Mouse (Mus musculus) Muller cell, postnatal 12 days (primary cell): ENCODE measurements around the gene Ptpn11.
A peak's percentile ranks its signal among the peaks of the same experiment; 100 is the strongest.

Source experiments
- DNase-seq: peaks from one replicate; pipeline ENCODE4 v3.0.0-alpha.2; 2015; ENCODE audit errors: inconsistent ontology term

Gene Ptpn11

DNA sequence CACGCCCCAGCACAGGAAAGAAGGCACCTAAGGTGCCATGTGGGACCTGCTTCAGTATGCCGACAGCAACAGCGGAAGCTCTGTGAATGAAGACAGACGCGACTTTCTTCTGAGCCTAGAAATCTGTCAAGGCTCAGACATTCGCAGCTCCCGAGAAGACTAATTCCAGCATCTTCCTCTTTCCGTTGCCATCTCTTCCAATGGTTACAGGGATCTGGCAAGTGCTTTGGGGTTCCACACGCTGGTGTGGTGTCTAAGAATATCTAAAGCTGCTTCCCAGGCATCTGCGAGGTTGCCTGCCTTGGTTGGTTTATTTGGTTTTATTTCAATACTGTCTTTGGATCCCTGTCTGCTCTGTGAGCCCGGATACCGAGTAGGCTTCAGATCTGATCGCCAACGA, 65.6 kb downstream of the Ptpn11 start:
- DNase-seq: no peak

DNA sequence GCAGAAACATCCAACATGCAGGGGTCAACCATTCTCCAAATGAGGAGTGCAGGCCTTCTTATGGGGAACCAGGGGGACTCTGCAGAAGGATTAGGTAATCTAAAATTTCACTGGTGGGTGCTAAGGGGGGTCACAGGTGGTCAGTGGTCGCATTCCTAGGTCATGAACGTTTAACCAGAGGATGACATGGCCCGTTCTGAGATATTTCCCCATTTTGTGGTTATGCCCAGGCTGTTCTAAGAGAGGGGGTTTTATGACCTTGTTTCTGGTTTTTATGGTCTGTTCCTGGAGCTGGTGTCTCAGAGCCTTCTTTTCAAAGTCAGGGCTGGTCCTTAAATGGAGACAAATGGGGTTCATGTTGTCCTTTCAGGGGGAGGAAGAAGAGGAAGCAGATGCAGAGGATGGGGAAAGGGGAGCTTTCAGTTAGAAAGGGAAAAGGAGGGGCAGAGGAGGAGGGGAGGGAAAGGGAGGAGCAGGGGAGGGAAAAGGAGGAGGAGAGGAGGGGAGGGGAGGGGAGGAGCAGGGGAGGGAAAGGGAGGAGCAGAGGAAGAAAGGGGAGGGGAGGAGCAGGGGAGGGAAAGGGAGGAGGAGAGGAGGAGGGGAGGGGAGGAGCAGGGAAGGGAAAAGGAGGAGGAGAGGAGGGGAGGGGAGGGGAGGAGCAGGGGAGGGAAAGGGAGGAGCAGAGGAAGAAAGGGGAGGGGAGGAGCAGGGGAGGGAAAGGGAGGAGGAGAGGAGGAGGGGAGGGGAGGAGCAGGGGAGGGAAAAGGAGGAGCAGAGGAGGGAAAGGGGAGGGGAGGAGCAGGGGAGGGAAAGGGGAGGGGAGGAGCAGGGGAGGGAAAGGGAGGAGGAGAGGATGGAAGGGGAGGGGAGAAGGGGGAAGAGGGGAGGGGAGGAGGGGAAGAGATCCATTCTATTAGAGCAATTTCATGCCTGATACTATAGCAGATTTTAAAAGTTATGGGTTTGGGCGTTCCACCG, 66.7 kb downstream of the Ptpn11 start:
- DNase-seq: no peak

DNA sequence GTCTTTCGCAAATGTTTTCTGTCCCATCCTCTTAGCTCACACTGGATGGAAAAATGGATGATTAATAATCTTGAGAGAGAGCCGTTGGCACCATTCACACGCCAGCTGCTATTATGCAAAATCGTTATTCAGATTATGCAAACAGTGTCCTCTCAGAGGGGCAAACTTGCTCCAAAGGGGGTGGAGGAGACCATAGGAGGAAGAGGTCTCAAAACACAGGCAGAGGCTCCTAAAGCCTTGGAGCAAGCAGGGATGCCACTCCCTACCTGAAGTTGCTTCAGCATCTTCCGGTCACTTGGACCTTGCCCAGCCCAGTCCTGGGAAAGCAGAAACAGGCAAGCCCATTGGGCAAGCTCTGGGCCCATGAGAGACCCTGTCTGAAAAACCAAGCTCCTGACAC, 67.8 kb downstream of the Ptpn11 start:
- DNase-seq: peak; percentile 24

DNA sequence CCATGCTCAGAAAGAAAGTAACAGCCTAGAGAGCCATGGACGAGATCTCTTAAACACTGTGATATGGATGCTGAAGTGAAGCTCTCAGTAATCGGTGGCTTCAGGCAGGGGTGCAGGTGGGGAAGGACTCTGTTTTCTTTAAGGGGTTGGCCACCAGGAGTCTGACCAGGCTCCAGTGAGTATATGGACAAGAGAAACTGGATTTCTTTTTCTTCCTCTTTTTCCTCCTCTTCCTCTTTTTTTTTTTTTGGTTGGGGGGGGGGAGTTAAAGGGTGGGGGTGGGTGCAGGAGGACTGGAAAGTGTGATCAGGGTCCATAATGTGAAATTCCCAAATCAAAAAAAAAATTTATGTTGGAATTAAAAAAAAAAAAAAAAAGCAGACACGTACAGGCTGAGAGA, 68.6 kb downstream of the Ptpn11 start:
- no peak for DNase-seq

DNA sequence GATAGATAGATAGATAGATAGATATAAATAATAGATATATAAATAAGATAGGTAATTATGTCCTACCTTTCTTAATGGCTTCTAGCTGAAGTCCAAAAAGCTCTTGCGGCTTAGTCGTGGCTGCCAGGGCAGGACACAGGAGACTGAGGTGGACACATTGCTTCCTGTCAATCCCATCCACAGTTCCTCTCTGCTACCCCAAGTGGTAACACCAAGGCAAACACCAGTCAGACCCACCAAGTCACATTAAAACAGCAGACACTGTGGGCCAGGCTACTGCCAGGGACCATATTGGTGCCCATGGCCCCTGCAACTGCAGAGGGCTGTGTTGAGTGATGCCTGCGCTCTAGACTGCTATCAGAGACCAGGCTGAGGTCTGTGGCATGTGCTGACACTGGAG, 69.2 kb downstream of the Ptpn11 start:
- DNase-seq: no peak

GRCm38 (mm10) chr5:121119331-121120034, 71.7 kb downstream of the Ptpn11 start:
- no peak for DNase-seq

DNA sequence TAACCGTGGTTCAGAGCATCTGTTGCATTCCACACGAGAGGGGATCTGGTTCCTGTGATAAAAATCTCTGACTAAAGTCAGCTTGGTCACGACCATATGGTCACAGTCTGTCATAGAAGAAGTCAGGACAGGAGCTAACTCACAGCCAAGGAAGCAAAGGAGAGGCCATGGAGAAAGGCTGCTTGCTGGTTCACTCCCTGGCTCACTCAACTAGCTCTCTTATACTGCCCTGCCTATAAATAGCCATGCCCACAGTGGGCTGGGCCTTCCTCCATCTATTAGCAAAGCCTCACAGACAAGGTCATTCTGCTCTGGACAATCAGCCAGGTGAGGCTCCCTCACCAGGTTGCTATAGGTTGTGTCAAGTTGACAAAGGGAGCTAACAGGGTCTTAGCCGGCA, 72.9 kb downstream of the Ptpn11 start:
- DNase-seq: no peak

- no peak for DNase-seq
Observed at GRCm38 (mm10) chr5:121116941-121117340, 74.3 kb downstream of the Ptpn11 start.

DNA sequence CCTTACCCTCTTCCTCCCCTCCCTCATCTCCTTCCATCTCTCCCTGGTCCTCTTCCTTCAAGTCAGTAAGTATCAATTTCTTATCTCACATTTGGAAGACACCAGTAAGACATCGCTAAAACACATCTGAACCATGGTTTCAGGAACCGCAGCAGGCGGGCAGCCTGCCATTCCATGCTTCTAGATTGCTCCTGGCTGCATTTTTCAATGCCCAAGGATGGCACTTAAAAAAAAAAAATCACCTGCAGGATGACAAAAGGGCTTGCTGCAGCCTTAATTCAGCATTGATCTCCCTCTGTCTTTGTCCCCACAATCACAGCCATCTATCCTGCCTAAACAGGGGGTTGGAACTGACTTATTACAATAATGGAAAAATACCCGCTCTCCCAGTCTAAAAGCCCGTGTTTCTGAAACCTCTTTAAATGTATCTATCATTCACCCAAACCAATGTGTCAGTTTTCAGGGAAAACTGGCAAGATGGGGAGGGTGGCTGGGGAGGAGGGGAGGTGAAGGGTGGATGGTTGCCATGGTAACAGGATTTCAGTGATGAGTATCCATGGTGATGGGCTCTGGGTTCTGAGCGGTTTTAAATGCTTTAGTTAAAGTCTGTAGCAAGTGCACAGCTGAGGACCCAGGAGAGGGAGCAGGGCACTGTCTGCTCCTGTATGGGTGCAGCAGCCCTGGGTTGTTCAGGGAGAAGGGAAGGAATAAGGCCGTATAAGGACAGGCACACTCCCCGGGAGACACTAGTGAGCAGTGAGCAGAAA, 75.6 kb downstream of the Ptpn11 start:
- no peak for DNase-seq

- no peak for DNase-seq
Observed at GRCm38 (mm10) chr5:121114151-121114550, 77.0 kb downstream of the Ptpn11 start.

DNA sequence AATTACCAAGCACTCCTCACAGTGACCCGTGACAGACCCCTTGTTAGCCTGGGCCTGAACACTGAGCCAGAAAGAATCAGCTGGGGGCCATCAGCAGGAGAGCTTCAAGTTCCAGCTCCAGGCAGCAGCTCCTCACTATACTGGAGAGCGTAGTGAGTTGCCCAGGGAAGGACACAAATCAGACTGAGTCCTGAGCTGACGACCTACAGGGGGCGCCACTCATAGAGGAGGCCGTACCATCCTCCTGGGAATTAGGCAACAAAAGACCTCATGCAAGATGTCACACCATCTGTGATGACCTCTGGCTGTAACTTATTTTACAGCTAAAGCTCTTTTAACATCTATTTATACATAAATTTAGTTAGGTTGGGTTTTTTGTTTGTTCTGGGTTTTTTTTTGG, 78.8 kb downstream of the Ptpn11 start:
- no peak for DNase-seq

DNA sequence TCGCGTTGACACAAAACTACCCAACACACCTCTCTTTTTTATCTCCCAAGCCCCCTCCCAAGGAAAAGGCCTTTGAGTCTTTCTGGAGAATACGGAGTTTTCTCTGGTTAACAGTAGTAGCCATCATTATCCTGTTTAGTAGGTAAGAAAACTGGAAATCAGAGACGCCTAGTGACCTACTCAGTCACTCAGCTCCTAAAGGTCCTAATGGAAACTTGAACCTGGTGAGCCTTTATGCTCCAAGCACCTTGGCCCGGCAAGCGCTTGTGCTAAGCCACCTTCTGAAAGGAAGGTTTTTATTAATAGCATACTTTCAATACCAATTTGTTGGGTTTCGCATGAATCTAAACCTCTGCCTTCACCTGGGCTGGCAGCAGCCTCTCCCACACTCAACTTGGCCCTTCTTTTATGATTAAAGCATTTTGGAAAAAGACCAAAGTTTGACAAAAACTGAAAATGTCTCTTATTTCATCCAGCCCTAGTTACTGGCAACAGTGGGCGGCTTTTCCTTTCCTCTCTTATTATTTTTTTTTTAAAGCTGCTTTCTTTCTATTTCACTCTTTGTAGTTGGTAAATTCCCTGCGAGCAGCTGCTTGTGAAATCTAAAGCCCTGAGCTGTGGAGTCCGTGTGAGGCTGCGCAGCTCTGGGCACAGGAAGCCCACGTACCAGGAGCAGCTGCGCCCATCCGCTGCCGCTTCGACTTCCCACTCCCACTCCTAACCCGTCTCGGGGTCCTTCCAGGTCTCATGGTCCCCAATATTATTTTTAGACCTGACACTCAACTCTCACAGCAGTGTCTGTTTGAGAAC, 79.9 kb downstream of the Ptpn11 start:
- DNase-seq: no peak

DNA sequence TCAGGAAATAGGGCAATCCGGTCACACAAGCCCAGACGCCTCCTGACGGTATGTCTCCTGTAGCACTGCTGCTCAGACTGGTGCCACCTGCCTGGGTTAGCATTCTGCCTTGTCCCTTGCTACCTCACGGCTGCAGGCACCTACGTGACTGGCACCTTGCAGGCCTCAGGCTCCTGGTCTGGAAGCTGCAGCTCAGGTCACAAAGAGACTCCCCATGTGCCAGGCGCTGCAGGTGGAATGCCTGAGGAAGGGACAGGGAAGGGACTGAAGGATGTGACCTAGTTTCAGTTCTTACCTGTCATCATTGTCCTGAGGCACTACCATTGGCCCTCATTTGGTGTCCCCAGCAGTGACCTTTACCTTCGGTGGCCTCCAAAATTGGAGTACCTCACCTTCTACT, 82.0 kb downstream of the Ptpn11 start:
- DNase-seq: no peak

DNA sequence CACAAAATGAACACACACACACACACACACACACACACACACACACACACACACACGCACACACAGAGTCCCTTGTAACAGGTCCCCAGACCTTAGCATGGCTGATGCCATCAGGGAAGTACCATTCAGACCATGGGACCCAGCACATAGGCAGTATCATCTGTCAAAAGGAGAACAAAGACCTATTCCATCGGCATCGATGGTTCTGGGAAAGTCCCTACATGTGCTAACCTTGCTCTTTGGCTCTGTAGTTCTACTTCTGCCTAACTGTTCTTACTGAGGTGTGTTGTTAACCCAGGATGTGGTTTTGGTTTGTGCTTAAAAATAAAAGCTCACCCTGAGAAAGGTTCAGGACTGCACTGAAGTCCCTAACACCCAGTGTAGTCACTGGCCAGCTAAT, 84.3 kb downstream of the Ptpn11 start:
- no peak for DNase-seq

DNA sequence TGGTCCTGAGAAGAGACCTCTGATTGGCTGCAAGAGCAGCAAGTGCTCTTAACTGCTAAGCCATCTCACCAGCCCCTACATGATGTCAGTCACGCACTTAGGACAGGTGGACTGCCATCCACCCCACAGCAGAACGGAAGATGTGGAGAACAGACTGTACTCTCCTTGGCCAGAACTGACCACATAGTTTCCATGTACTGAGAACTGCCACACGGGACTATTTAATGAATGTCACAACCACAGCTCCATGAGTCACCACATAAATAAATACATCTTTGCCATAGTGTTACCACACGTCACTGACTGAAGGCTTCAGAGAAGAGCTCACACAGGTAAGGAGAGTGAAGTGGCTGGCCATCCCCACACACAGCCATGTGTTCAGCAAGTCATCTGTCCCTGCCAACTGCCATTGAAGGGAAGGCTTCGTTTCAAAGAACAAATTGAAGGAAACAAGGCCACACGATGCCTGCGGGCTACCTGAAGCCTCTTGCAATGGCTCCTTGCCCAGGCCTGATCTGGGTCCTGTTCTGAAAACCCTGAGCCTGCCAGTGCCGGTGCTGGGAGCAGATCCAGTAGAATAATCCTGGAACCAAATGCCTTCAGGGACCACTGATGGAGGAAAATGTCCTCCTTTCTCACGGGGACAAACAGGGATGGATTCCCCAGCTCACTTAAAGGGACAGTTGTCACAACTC, 90.2 kb downstream of the Ptpn11 start:
- no peak for DNase-seq

GRCm38 (mm10) chr5:121100095-121100494, 91.1 kb downstream of the Ptpn11 start:
- DNase-seq: no peak

DNA sequence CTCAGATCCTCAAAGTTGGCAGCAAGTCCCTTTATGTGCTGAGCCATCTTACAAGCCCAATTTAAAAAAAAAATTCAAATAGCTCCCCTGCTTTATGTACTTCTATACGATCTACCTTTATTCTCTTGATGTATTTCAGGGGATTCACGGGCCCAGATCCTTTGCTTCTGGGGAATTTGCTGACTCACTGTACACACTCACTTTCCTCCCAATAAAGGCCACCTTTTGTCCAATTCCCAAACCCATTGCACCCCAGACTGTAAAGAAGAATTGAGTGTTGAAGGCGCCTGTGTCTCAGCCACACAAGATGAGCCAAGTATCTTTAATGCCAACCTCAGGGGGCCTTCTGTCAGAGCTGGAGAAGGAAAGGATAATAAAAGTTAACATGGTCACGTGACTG, 93.2 kb downstream of the Ptpn11 start:
- no peak for DNase-seq

GRCm38 (mm10) chr5:121096744-121097143, 94.5 kb downstream of the Ptpn11 start:
- DNase-seq: no peak

DNA sequence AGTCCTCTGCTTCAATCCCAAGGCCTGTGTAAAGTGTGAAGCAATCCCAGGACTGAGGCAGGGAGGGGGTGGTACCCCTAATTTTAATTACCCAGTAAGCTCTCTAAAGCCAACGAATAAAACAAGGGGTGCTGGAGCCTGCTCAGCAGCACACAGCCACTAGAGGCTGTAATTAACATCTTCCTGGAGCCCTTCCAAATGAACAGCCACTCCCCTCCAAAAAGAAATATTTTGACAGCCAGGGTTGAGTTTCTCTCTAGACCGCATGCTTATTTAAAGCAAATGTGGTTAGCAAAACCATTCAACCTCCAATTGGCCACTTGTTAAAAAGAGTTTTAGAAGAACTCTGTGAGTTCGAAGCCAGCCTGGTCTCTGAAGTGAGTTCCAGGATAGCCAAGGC, 97.9 kb downstream of the Ptpn11 start:
- no peak for DNase-seq

DNA sequence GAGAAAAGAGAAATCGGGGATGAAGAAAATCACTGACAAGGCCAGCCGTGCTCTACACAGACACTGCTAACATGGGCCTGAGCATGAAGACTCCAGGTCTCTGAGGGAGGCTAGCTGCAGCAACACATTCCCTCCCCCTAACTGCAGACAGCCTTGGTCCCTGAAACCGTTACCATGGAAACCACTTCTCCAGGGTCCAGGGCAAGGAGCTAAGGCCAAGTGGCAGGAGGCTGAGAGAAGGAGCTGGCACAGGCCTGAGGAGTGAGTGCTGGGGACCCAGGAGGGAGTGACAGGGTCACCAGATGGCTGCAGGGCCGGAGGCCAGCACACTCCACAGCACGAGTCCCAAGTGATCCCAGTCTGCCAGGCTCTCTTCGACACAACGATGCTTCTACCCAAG, 101.5 kb downstream of the Ptpn11 start:
- no peak for DNase-seq

- no peak for DNase-seq
Observed at GRCm38 (mm10) chr5:121087733-121088132, 103.5 kb downstream of the Ptpn11 start.
